Mouse (Mus musculus): ENCODE measurements around the gene Sec16a.

DNA sequence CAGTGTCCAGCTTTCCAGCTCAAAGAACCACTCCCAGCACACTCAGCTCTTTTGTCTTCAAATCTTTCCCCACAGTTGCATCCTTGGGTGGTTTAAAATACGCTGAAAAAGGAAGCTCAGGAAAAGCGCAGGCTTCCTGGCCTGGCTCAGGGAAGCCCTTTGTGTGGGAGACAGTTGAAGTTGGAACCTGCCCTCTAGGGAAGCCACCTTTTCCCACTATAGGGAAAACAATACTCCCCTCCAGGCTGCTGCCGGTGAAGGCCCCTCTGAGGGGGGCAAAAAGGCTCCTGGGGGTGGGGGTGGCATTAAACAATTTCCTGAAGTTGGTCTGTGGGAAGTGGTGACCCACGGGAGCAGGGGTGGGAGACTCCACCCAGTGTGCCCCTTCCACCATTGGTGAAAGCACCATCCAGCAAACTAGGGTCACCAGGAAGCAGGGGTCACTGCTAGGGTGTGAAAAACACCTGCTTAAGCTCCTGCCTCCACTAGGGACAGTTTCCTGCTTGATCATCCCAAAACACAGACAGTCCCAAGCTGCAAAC lies 45.8 kb upstream of the Sec16a start:
- no peak for TF ChIP-seq POLR2A (IDR thresholded peaks at IDR 0.05; ENCODE audit: borderline replicate concordance, extremely low read depth, low read depth, low read length)
- TF ChIP-seq CTCF (IDR thresholded peaks at IDR 0.05; ENCODE audit: insufficient read depth, low read length): no peak
